Mouse (Mus musculus): ENCODE results near the gene Sowahc.

- no peak for TF ChIP-seq CTCF (IDR thresholded peaks at IDR 0.05; ENCODE audit: low read depth, low read length)
- TF ChIP-seq POLR2A (IDR thresholded peaks at IDR 0.05; ENCODE audit: insufficient read depth, low read length) = no peak
Measured at GRCm38 (mm10) chr10:59267275-59267674, 45.5 kb downstream of the Sowahc start.

Measured in ES-Bruce4 (cell line).